Mouse (Mus musculus): ENCODE measurements around the gene Slc3a2. TPM values are rescaled to one million over a fixed set of nuclear protein-coding genes. Genes with fewer than 3 reads are reported as not detected.

Gene Slc3a2
- total RNA-seq, 2 experiments from 2014 or later, result 144 to 154 TPM

- no peak for DNase-seq (ENCODE audit: extremely low spot score in 1 of 2, low spot score in 2 of 2)
- Histone ChIP-seq H3K27ac (no peak overlapping the region), H3K4me3 (no peak overlapping the region)
- TF ChIP-seq CTCF (IDR thresholded peaks at IDR 0.05), result no peak
- intact Hi-C loops (cut with DNase I), result no loop called here
Measured at GRCm38 (mm10) chr19:8673336-8674063, 49.7 kb downstream of the Slc3a2 start.

- DNase-seq (ENCODE audit: extremely low spot score in 1 of 2, low spot score in 2 of 2), result no peak
- TF ChIP-seq CTCF (IDR thresholded peaks at IDR 0.05), result no peak
- Histone ChIP-seq H3K4me3 (no peak overlapping the region), H3K27ac (no peak overlapping the region)
- intact Hi-C loops (cut with DNase I), result no loop called here
Measured at GRCm38 (mm10) chr19:8672859-8673258, 50.3 kb downstream of the Slc3a2 start.

- intact Hi-C loops (cut with DNase I), result loop anchor here (2.0 kb wide), 1 partner anchor 17 kb away; no protein-coding TSS in a partner anchor
Measured at GRCm38 (mm10) chr19:8665746-8666145, 57.4 kb downstream of the Slc3a2 start.

DNA sequence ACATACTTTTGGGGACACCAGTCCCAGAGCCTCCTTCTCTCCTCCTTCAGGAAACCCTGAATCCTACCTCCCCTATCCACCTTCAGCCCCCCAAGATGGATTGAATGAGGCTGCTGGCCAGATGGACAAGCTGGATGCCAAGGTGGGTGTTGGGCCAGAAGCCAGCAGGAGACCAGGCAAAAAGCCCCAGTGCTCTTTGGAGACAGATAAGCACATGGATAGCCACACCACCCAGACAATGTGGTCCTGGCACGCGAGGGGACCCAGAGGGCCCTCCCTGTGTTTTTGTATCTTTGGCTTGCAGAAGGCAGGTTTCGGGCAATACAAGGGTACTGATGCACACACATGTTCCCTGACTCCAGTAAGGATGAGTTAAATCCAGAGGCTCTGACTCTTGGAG is 58.3 kb downstream of the Slc3a2 start:
- peak overlapping the region; percentile 54 for H3K4me3 ChIP-seq
- intact Hi-C loops (cut with DNase I), result loop anchor here (2.0 kb wide), 1 partner anchor 18 kb away; no protein-coding TSS in a partner anchor
- peak; percentile 24 to 53 for DNase-seq (ENCODE audit: extremely low spot score in 1 of 2, low spot score in 2 of 2)
- no peak for TF ChIP-seq CTCF (IDR thresholded peaks at IDR 0.05)
- H3K27ac ChIP-seq, result peak overlapping the region; percentile 98

More at GRCm38 (mm10) chr19:8665746-8666145, 57.4 kb downstream of the Slc3a2 start:
- peak; percentile 63 to 68 for DNase-seq (ENCODE audit: extremely low spot score in 1 of 2, low spot score in 2 of 2)
- peak overlapping the region; percentile 98 for H3K27ac ChIP-seq
- no peak for TF ChIP-seq CTCF (IDR thresholded peaks at IDR 0.05)
- peak overlapping the region; percentile 54 for H3K4me3 ChIP-seq

DNA sequence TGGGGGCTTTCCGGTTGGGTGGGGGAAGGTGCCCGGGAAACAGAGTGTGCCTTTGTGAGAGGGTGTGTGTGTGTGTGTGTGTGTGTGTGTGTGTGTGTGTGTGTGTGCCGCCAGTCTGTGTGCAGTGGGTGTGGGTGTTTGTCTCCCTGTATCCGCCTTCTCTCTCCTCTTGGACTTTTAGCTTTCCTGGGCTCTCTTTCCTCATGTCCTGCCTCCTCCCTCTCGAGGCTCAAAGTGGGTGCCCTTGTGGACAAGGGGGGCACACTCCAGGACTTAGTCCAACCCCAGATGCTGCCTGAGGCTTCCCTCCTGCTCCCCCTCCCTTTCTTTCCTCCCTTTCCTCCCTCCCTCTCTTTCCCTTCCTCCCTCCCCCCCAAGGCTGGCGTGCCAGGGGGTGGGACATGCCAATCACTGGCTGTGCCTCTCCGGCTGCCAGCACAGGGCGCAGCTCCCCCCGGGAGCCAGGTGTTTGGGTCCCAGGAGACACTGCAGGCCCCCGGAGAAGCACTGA is 59.2 kb downstream of the Slc3a2 start:
- TF ChIP-seq CTCF (IDR thresholded peaks at IDR 0.05), result no peak
- intact Hi-C loops (cut with DNase I), result loop anchor here (2.0 kb wide), 1 partner anchor 19 kb away; no protein-coding TSS in a partner anchor
- H3K4me3 ChIP-seq, result peak overlapping the region; percentile 54
- DNase-seq (ENCODE audit: extremely low spot score in 1 of 2, low spot score in 2 of 2), result peak; percentile 79
- peak overlapping the region; percentile 98 for H3K27ac ChIP-seq

- Histone ChIP-seq H3K4me3 (peak within 1 kb of the TSS; percentile 54), H3K27ac (peak within 1 kb of the TSS; percentile 98)
- intact Hi-C loops (cut with DNase I), result no loop called here
- peak; percentile 33 to 49 for DNase-seq (ENCODE audit: extremely low spot score in 1 of 2, low spot score in 2 of 2)
- TF ChIP-seq CTCF (IDR thresholded peaks at IDR 0.05), result no peak
Measured at GRCm38 (mm10) chr19:8663360-8663839, 59.8 kb downstream of the Slc3a2 start, which contains the start of gene Chrm1. TSS of gene Chrm1 (plus strand) at chr19:8663789.

DNA sequence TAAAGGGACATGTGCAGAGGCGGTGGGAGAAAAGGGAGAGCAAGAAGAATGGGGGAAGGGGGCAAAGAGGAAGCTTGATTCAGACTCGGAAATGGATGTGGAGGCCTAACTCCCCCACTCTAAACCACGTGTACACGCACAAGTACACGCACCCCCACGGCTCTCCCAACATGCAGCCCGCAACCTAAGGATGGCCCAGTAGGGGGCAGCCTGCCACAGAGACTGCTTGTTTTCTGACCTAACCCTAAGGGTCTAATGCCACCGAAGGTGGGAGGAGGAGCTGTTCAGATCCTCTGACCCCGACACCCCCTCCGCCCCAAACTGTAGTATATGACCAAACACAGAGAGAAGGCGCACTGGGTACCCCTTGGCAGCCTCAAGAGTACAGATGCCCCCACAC is 60.8 kb downstream of the Slc3a2 start:
- H3K27ac ChIP-seq, result peak overlapping the region; percentile 88
- DNase-seq (ENCODE audit: extremely low spot score in 1 of 2, low spot score in 2 of 2), result peak; percentile 84 to 87
- intact Hi-C loops (cut with DNase I), result loop anchor here (1.0 kb wide), 2 partner anchors 84 to 96 kb away; no protein-coding TSS in a partner anchor
- TF ChIP-seq CTCF (IDR thresholded peaks at IDR 0.05), result peak; percentile 80
- peak overlapping the region; percentile 47 for H3K4me3 ChIP-seq

- peak overlapping the region; percentile 88 for H3K27ac ChIP-seq
- intact Hi-C loops (cut with DNase I), result loop anchor here (1.0 kb wide), 2 partner anchors 84 to 96 kb away; no protein-coding TSS in a partner anchor
- peak overlapping the region; percentile 47 for H3K4me3 ChIP-seq
- peak; percentile 85 to 89 for DNase-seq (ENCODE audit: extremely low spot score in 1 of 2, low spot score in 2 of 2)
- TF ChIP-seq CTCF (IDR thresholded peaks at IDR 0.05), result no peak
Measured at GRCm38 (mm10) chr19:8661821-8662307, 61.3 kb downstream of the Slc3a2 start.

Small RNAs within 50 kb of the gene (microRNA-seq; reads per million reads assigned to microRNA genes)
- 0 reads per million in 2 experiments for gene Mir6992

Other genes with a start within 250 kb of the Slc3a2 start
- 10 to 100 TPM; 12.5 TPM for gene Slc22a8, start 132.1 kb downstream of the Slc3a2 start, total RNA-seq (2021)
- 1 to 10 TPM; 5.2 to 7.3 TPM for gene Slc22a6, start 105.3 kb downstream of the Slc3a2 start, total RNA-seq (2021)
- gene Chrm1, start 59.6 kb downstream of the Slc3a2 start, total RNA-seq (2021), result 100 to 1,000 TPM; 152 to 155 TPM
- gene Wdr74, start 12.5 kb upstream of the Slc3a2 start, total RNA-seq (2021), result 10 to 100 TPM; 48.5 to 53.1 TPM
- 1 to 10 TPM; 1.4 to 1.8 TPM for gene 1700092M07Rik, start 17.3 kb upstream of the Slc3a2 start, total RNA-seq (2021)
- 10 to 100 TPM; 71.2 to 77.9 TPM for gene Stx5a, start 18.0 kb upstream of the Slc3a2 start, total RNA-seq (2021)
- 10 to 100 TPM; 90.2 to 98.8 TPM for gene Nxf1, start 33.7 kb upstream of the Slc3a2 start, total RNA-seq (2021)
- gene Tmem223, start 47.6 kb upstream of the Slc3a2 start, total RNA-seq (2021), result 10 to 100 TPM; 63.8 to 66.8 TPM
- 1 to 10 TPM; 8.2 to 8.7 TPM for gene Tmem179b, start 51.1 kb upstream of the Slc3a2 start, total RNA-seq (2021)
- gene Taf6l, start 63.0 kb upstream of the Slc3a2 start, total RNA-seq (2021), result 10 to 100 TPM; 13.1 to 14.3 TPM
- gene Polr2g, start 75.2 kb upstream of the Slc3a2 start, total RNA-seq (2021), result 100 to 1,000 TPM in 1 of 2 experiments, 10 to 100 TPM in 1; 96.6 to 105 TPM
- 1 to 10 TPM; 5.3 to 6.7 TPM for gene Zbtb3, start 79.2 kb upstream of the Slc3a2 start, total RNA-seq (2021)
- gene Ttc9c, start 96.0 kb upstream of the Slc3a2 start, total RNA-seq (2021), result 10 to 100 TPM; 34.5 to 36.7 TPM
- gene Hnrnpul2, start 96.6 kb upstream of the Slc3a2 start, total RNA-seq (2021), result 100 to 1,000 TPM; 125 to 129 TPM
- not detected for gene AC129217.1, start 106.4 kb upstream of the Slc3a2 start, total RNA-seq (2021)
- 100 to 1,000 TPM; 109 TPM for gene Bscl2, start 114.1 kb upstream of the Slc3a2 start, total RNA-seq (2021)
- 100 to 1,000 TPM; 184 to 198 TPM for gene Gng3, start 115.8 kb upstream of the Slc3a2 start, total RNA-seq (2021)
- gene Lrrn4cl, start 127.4 kb upstream of the Slc3a2 start, total RNA-seq (2021), result 1 to 10 TPM in 1 of 2 experiments, under 1 TPM in 1; 0.87 to 1.1 TPM
- 10 to 100 TPM; 86.1 to 94.7 TPM for gene Ubxn1, start 148.1 kb upstream of the Slc3a2 start, total RNA-seq (2021)
- gene Uqcc3, start 157.6 kb upstream of the Slc3a2 start, total RNA-seq (2021), result 10 to 100 TPM; 33.1 to 36.2 TPM
- 1 to 10 TPM; 6.5 to 9.3 TPM for gene Lbhd1, start 160.4 kb upstream of the Slc3a2 start, total RNA-seq (2021)
- gene Gm49403, start 160.6 kb upstream of the Slc3a2 start, total RNA-seq (2021), result not detected
- 10 to 100 TPM; 22.5 to 23.2 TPM for gene 1810009A15Rik, start 165.5 kb upstream of the Slc3a2 start, total RNA-seq (2021)
- 1 to 10 TPM; 1.2 to 6.7 TPM for gene Gm49416, start 165.6 kb upstream of the Slc3a2 start, total RNA-seq (2021)
- gene Ints5, start 169.6 kb upstream of the Slc3a2 start, total RNA-seq (2021), result 10 to 100 TPM; 21.7 to 22.9 TPM
- gene Ganab, start 174.7 kb upstream of the Slc3a2 start, total RNA-seq (2021), result 100 to 1,000 TPM in 1 of 2 experiments, 10 to 100 TPM in 1; 96.4 to 104 TPM
- gene B3gat3, start 197.0 kb upstream of the Slc3a2 start, total RNA-seq (2021), result 100 to 1,000 TPM; 172 to 173 TPM
- 1 to 10 TPM; 5.6 to 7.2 TPM for gene Rom1, start 206.0 kb upstream of the Slc3a2 start, total RNA-seq (2021)
- gene Eml3, start 206.2 kb upstream of the Slc3a2 start, total RNA-seq (2021), result 10 to 100 TPM; 11.0 to 13.7 TPM
- gene Mta2, start 218.5 kb upstream of the Slc3a2 start, total RNA-seq (2021), result 10 to 100 TPM; 55.5 to 55.6 TPM
- 10 to 100 TPM; 21.4 to 22.4 TPM for gene Tut1, start 230.5 kb upstream of the Slc3a2 start, total RNA-seq (2021)
- 100 to 1,000 TPM; 228 to 236 TPM for gene Eef1g, start 243.7 kb upstream of the Slc3a2 start, total RNA-seq (2021)